Mouse (Mus musculus) megakaryocyte-erythroid progenitor cell, adult 5 weeks (primary cell): ENCODE results near the gene Gm10073. TPM values are rescaled to one million over a fixed set of nuclear protein-coding genes. Genes with fewer than 3 reads are reported as not detected.

Source experiments
- polyA plus RNA-seq: library from polyadenylated mRNA; stranded (reverse); fragments of >175 nt; gene quantifications from 2 replicates; pipeline ENCODE4 v1.2.3, GENCODE M21; 2012

Gene Gm10073
- polyA plus RNA-seq, result 12.4 and 15.1 TPM in 2 replicates

GRCm38 (mm10) chr8:106573168-106573567, at the start of gene Gm10073:
Gene Gm10073 (minus strand): TSS chr8:106573461.

DNA sequence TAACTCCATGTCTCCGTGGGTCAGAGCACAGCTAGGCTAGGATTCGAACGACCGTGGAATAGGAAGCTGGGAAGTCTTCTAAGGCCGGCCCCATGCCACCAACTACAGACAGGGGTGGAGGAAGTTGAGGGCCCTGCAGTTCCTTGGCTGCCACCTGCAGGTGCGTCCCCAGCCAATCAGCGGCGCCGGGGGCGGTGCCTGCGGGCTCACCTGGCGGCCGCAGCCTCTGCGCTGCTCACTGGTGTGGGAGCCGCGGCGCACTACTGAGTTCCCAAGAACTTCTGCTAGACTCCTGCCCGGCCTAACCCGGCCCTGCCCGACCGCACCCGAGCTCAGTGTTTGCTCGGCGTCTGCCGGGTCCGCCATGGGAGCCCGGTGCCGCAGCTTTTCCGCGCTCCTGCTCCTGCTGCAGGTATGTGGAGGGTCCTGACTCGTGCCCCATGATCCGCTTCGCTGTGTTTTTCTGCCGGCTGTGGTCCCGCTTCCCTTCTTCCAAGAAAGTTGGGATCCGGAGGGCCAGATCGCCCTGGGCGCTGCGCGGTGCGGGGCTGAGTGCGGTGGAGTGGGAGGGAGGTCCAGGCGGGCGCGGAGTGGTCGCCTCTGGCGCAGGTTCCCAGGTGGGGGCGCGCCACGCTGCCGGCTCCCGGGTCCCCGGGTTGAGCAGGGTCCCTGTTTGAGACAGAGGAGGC, 30.0 kb upstream of the Gm10073 start, which contains the start of gene Cdh1:
TSS of gene Cdh1 (plus strand) at position 221 of the 689 bp plus-strand sequence.

Other genes with a start within 250 kb of the Gm10073 start
- gene Smpd3, start 235.5 kb downstream of the Gm10073 start, polyA plus RNA-seq, result 0.20 and 0.26 TPM in 2 replicates
- gene Zfp90, start 158.1 kb downstream of the Gm10073 start, polyA plus RNA-seq, result 1.5 and 1.6 TPM in 2 replicates
- not detected in 2 replicates for gene 6030452D12Rik, start 72.9 kb downstream of the Gm10073 start, polyA plus RNA-seq
- gene Cdh3, start 62.6 kb downstream of the Gm10073 start, polyA plus RNA-seq, result not detected in 2 replicates
- gene Cdh1, start 29.9 kb upstream of the Gm10073 start, polyA plus RNA-seq, result 0.49 and 1.6 TPM in 2 replicates
- gene Tango6, start 109.6 kb upstream of the Gm10073 start, polyA plus RNA-seq, result 3.1 and 3.4 TPM in 2 replicates